Mouse (Mus musculus) lung, postnatal 25 days (tissue): Measurements from ENCODE around the gene Man2a1.
A peak's percentile ranks its signal among the peaks of the same experiment; 100 is the strongest.

ENCODE experiments used
- DNase-seq: peaks from one replicate; pipeline ENCODE4 v3.0.0; 2022; ENCODE audit warnings: low spot score

Man2a1 gene

GRCm38 (mm10) chr17:64600372-64601090, at the start of gene Man2a1:
TSS of gene Man2a1 (plus strand) at chr17:64600736.
- peak; percentile 86 for DNase-seq

GRCm38 (mm10) chr17:64553358-64553757, 47.2 kb upstream of the Man2a1 start:
- no peak for DNase-seq

GRCm38 (mm10) chr17:64554901-64555300, 45.6 kb upstream of the Man2a1 start:
- DNase-seq, result no peak

- DNase-seq, result no peak
Measured at GRCm38 (mm10) chr17:64556661-64557445, 43.7 kb upstream of the Man2a1 start.

GRCm38 (mm10) chr17:64558994-64559540, 41.5 kb upstream of the Man2a1 start:
- no peak for DNase-seq

- DNase-seq, result no peak
Measured at GRCm38 (mm10) chr17:64566435-64566834, 34.1 kb upstream of the Man2a1 start.

GRCm38 (mm10) chr17:64567546-64567945, 33.0 kb upstream of the Man2a1 start:
- DNase-seq, result no peak

GRCm38 (mm10) chr17:64573981-64574380, 26.6 kb upstream of the Man2a1 start:
- no peak for DNase-seq

GRCm38 (mm10) chr17:64575240-64575639, 25.3 kb upstream of the Man2a1 start:
- peak; percentile 15 for DNase-seq

- DNase-seq, result no peak
Measured at GRCm38 (mm10) chr17:64577485-64577884, 23.1 kb upstream of the Man2a1 start.

GRCm38 (mm10) chr17:64578346-64578745, 22.2 kb upstream of the Man2a1 start:
- no peak for DNase-seq

- peak; percentile 34 for DNase-seq
Measured at GRCm38 (mm10) chr17:64579696-64580095, 20.8 kb upstream of the Man2a1 start.

- DNase-seq, result no peak
Measured at GRCm38 (mm10) chr17:64581133-64581532, 19.4 kb upstream of the Man2a1 start.

GRCm38 (mm10) chr17:64581962-64582361, 18.6 kb upstream of the Man2a1 start:
- no peak for DNase-seq

GRCm38 (mm10) chr17:64590483-64590882, 10.1 kb upstream of the Man2a1 start:
- no peak for DNase-seq

GRCm38 (mm10) chr17:64591366-64591765, 9.2 kb upstream of the Man2a1 start:
- no peak for DNase-seq

- DNase-seq, result no peak
Measured at GRCm38 (mm10) chr17:64592355-64592754, 8.2 kb upstream of the Man2a1 start.

- DNase-seq, result no peak
Measured at GRCm38 (mm10) chr17:64592788-64593187, 7.7 kb upstream of the Man2a1 start.

GRCm38 (mm10) chr17:64597770-64598169, 2.8 kb upstream of the Man2a1 start:
- no peak for DNase-seq

- DNase-seq, result peak; percentile 71
Measured at GRCm38 (mm10) chr17:64599916-64600315, 620 bp upstream of the Man2a1 start.

GRCm38 (mm10) chr17:64601091-64601750, 685 bp downstream of the Man2a1 start:
- no peak for DNase-seq

GRCm38 (mm10) chr17:64601751-64602578, 1.4 kb downstream of the Man2a1 start:
- peak; percentile 70 for DNase-seq
